Mouse (Mus musculus) bone marrow, adult 2 months (tissue): Measurements from ENCODE around the gene Anp32a.

Source experiments
- CTCF ChIP-seq: fragments of 200-500 bp; IDR thresholded peaks from 2 replicates; pipeline ENCODE4 v1.5.1; 2011; ENCODE audit warnings: low read length, control low read depth; ENCODE audit not compliant: control insufficient read depth, insufficient read depth
- POLR2A ChIP-seq: fragments of 200-500 bp; IDR thresholded peaks from 2 replicates; pipeline ENCODE4 v1.6.1; 2011; ENCODE audit warnings: low read depth, mild to moderate bottlenecking, control low read depth, low read length, borderline replicate concordance; ENCODE audit not compliant: control insufficient read depth

GRCm38 (mm10) chr9:62372556-62373221, 31.6 kb downstream of the Anp32a start:
- TF ChIP-seq POLR2A (no peak), CTCF (no peak)
